Mouse (Mus musculus) heart, adult 2 months (tissue): Measurements from ENCODE around the gene Zfp513.
A peak's percentile ranks its signal among the peaks of the same experiment; 100 is the strongest.

Experiments
- CTCF ChIP-seq: fragments of 200-600 bp; IDR thresholded peaks from 2 replicates; pipeline ENCODE4 v1.8.1; 2022; ENCODE audit warnings: antibody characterized with exemption, mild to moderate bottlenecking, moderate library complexity
- POLR2A ChIP-seq: fragments of 200-500 bp; IDR thresholded peaks from 2 replicates; pipeline ENCODE4 v1.6.1; 2011; ENCODE audit warnings: mild to moderate bottlenecking, low read depth, low read length, control low read depth; ENCODE audit not compliant: insufficient read depth

DNA sequence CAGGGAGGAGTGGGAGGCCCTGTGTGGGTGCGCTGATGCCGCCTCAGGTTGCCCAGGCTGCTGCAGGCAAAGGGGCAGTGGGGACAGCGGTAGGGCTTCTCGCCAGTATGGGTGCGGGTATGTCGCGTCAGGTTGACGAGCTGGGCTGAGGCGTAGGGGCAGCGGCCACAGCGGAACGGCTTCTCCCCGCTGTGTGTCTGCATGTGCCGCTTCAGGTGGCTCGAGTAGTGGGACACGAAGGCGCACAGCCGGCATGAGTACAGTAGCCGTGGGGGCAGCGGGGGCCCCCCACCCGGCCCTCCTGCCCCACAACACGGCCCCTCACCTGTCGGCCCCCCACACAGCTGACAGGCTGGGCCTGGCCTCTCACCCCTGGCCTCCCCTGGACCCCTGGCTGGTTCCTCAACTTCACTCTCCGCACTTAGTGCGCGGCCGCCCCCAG, 1.8 kb downstream of the Zfp513 start:
- no peak for TF ChIP-seq CTCF
- TF ChIP-seq POLR2A, result peak; percentile 8; the same call in 1 of the 2 replicates
